18 mouse cellular contexts compared by ENCODE assay signal in the genomic region with DNA sequence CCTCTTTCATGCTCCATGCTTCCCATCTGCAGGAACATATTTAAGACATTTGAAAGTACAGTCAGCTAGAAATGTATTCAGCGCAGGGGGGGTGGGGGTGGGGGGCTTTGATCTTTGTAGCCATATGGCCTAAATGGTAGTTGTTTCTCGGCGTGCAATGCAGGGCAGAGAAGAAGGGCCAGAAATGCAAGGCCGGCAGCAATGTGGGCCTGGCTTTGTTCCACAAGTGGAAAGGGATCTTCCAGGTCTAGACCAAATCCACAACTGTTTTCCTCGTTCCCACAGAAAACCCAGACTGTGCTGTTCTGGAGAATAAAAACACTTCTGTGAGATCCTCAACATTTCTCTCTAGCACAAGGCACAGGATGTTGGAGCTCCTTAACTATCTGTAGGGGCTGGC.
"Had no signal": no experiment of that assay in that cellular context is flagged by ENCODE, and none has a peak within 500 bp of the region (broad histone marks: within the 10 kb centered on the region; RNA-seq: fewer than 3 reads in every experiment).

No protein-coding gene starts in this region.

- H3K4me2 ChIP-seq: liver, embryonic 13.5 days; midbrain, embryonic 13.5 days; neural tube, embryonic 13.5 days; stomach, embryonic 15.5 days had no signal

- H3K27ac ChIP-seq: kidney, postnatal 0 days; layer of hippocampus, adult 2 months; liver, embryonic 13.5 days; midbrain, embryonic 13.5 days; neural tube, embryonic 13.5 days; stomach, embryonic 15.5 days had no signal

- DNase-seq: kidney, adult 2 months; kidney, postnatal 25 days; layer of hippocampus, adult 9-11 months; liver, embryonic 13.5 days; lung, adult 2 months; lung, postnatal 14 days; lung, postnatal 4 days; retina, postnatal 1 day; right cerebral cortex, postnatal 25 days; spleen, adult 18-20 months; thymus, postnatal 25 days had no signal

- ATAC-seq: midbrain, embryonic 13.5 days; midbrain, embryonic 16.5 days had no signal

- H3K4me1 ChIP-seq: liver, embryonic 13.5 days; stomach, embryonic 15.5 days had no signal

- H3K9me3 ChIP-seq: liver, embryonic 13.5 days; midbrain, embryonic 13.5 days; neural tube, embryonic 13.5 days; stomach, embryonic 15.5 days had no signal

- H3K36me3 ChIP-seq: liver, embryonic 13.5 days; midbrain, embryonic 13.5 days; neural tube, embryonic 13.5 days; stomach, embryonic 15.5 days had no signal

- H3K9ac ChIP-seq: liver, embryonic 13.5 days; midbrain, embryonic 13.5 days; neural tube, embryonic 13.5 days; stomach, embryonic 15.5 days had no signal

- H3K4me3 ChIP-seq: layer of hippocampus, adult 2 months; liver, embryonic 13.5 days; midbrain, embryonic 13.5 days; myocyte; neural tube, embryonic 13.5 days; stomach, embryonic 15.5 days had no signal

- H3K27me3 ChIP-seq: liver, embryonic 13.5 days; stomach, embryonic 15.5 days had no signal
